Mouse (Mus musculus) ES-Bruce4 (cell line): ENCODE results near the gene Dcst2.

Experiments
- CTCF ChIP-seq: IDR thresholded peaks from one replicate; pipeline ENCODE4 v1.8.1; 2011; ENCODE audit warnings: low read depth, low read length
- POLR2A ChIP-seq: IDR thresholded peaks from one replicate; pipeline ENCODE4 v1.8.1; 2011; ENCODE audit warnings: low read length; ENCODE audit not compliant: insufficient read depth

- TF ChIP-seq POLR2A (no peak), CTCF (no peak)
Observed at GRCm38 (mm10) chr3:89341794-89342193, 20.0 kb upstream of the Dcst2 start.
